Mouse (Mus musculus) CH12.LX (cell line): Measurements from ENCODE around the gene Podxl2. TPM values are rescaled to one million over a fixed set of nuclear protein-coding genes. Genes with fewer than 3 reads are reported as not detected.
A peak's percentile ranks its signal among the peaks of the same experiment; 100 is the strongest.

Experiments
- DNase-seq: peaks from one replicate; pipeline ENCODE4 v3.0.0-alpha.2; 2013; ENCODE audit errors: extremely low read depth
- H3K27ac ChIP-seq: 2 replicates; pipeline ENCODE4 v1.5.1; 2012; ENCODE audit warnings: low read depth, mild to moderate bottlenecking, control low read depth, moderate library complexity; ENCODE audit not compliant: insufficient read depth
- H3K27me3 ChIP-seq: replicated peaks from 2 replicates; pipeline ENCODE3; 2012; ENCODE audit warnings: inconsistent platforms
- H3K36me3 ChIP-seq, 2 experiments: replicated peaks in 1 of 2; 2 replicates each; pipeline versions ENCODE3 to v1.6.1; 2012; ENCODE audit warnings: inconsistent platforms in 1 of 2, low read length in 1 of 2, mild to moderate bottlenecking in 1 of 2, mixed read lengths in 1 of 2, moderate library complexity in 1 of 2; ENCODE audit not compliant: control insufficient read depth in 1 of 2, insufficient read depth in 1 of 2
- H3K4me1 ChIP-seq, 2 experiments: 2 replicates each; pipeline ENCODE4 v1.6.1; 2012; ENCODE audit warnings: inconsistent platforms in 1 of 2, moderate library complexity in 1 of 2; ENCODE audit not compliant: insufficient read depth in 2 of 2, control insufficient read depth in 1 of 2
- H3K4me2 ChIP-seq: 2 replicates; pipeline ENCODE4 v1.6.1; 2012; ENCODE audit warnings: low read depth, mild to moderate bottlenecking, control low read depth; ENCODE audit not compliant: poor library complexity, insufficient read depth, severe bottlenecking
- H3K4me3 ChIP-seq, 3 experiments: fragments of 150-350 bp in 1 of 3; sonication (generic) in 1 of 3; replicated peaks in 1 of 3; 2 replicates each; pipeline versions ENCODE3 to v1.5.1; 2011 to 2012; ENCODE audit warnings: low read depth in 2 of 3, low read length in 2 of 3, mild to moderate bottlenecking in 2 of 3, moderate library complexity in 2 of 3, control low read depth in 1 of 3, improper control_type of control experiment in 1 of 3, inconsistent platforms in 1 of 3, mixed read lengths in 1 of 3; ENCODE audit not compliant: poor library complexity in 1 of 3
- H3K79me2 ChIP-seq: replicated peaks from 2 replicates; pipeline ENCODE4 v1.6.1; 2012; ENCODE audit warnings: mild to moderate bottlenecking, moderate library complexity; ENCODE audit not compliant: control insufficient read depth, poor library complexity, insufficient read depth, severe bottlenecking; ENCODE audit errors: extremely low read depth
- H3K9ac ChIP-seq: 2 replicates; pipeline ENCODE4 v1.6.1; 2012; ENCODE audit warnings: low read depth, mild to moderate bottlenecking, control low read depth, moderate library complexity; ENCODE audit not compliant: insufficient read depth
- H3K9me3 ChIP-seq: replicated peaks from 2 replicates; pipeline ENCODE3; 2012; ENCODE audit warnings: low read length, inconsistent platforms, mixed read lengths
- BHLHE40 ChIP-seq: IDR thresholded peaks from 2 replicates; pipeline ENCODE4 v1.6.1; 2011; ENCODE audit warnings: mild to moderate bottlenecking, low read depth, low read length, improper control_type of control experiment
- EP300 ChIP-seq: IDR thresholded peaks from 2 replicates; pipeline ENCODE4 v1.6.1; 2011; ENCODE audit warnings: low read length, improper control_type of control experiment
- ETS1 ChIP-seq: conservative IDR thresholded peaks from 2 replicates; pipeline ENCODE4 v1.6.1; 2012; ENCODE audit warnings: low read depth, mild to moderate bottlenecking, inconsistent platforms, low read length, improper control_type of control experiment, moderate library complexity
- IRF4 ChIP-seq: IDR thresholded peaks from 2 replicates; pipeline ENCODE4 v1.6.1; 2014; ENCODE audit warnings: low read depth, mild to moderate bottlenecking, inconsistent platforms, low read length, improper control_type of control experiment
- MAZ ChIP-seq: IDR thresholded peaks from 2 replicates; pipeline ENCODE4 v1.6.1; 2012; ENCODE audit warnings: low read depth, mild to moderate bottlenecking, inconsistent platforms, low read length, improper control_type of control experiment, moderate library complexity
- MEF2A ChIP-seq: IDR thresholded peaks from 2 replicates; pipeline ENCODE4 v1.6.1; 2014; ENCODE audit warnings: low read depth, mild to moderate bottlenecking, inconsistent platforms, low read length, improper control_type of control experiment, borderline replicate concordance
- MXI1 ChIP-seq: IDR thresholded peaks from 2 replicates; pipeline ENCODE4 v1.6.1; 2011; ENCODE audit warnings: mild to moderate bottlenecking, low read depth, low read length, improper control_type of control experiment
- MYC ChIP-seq: IDR thresholded peaks from 2 replicates; pipeline ENCODE4 v1.6.1; 2011; ENCODE audit warnings: low read depth, mild to moderate bottlenecking, improper control_type of control experiment, low read length
- PAX5 ChIP-seq: IDR thresholded peaks from 2 replicates; pipeline ENCODE4 v1.6.1; 2012; ENCODE audit warnings: low read length, inconsistent platforms, mixed read lengths
- RAD21 ChIP-seq: IDR thresholded peaks from 2 replicates; pipeline ENCODE4 v1.6.1; 2011; ENCODE audit warnings: low read depth, mild to moderate bottlenecking, low read length, improper control_type of control experiment, moderate library complexity
- RCOR1 ChIP-seq: conservative IDR thresholded peaks from 2 replicates; pipeline ENCODE4 v1.6.1; 2012; ENCODE audit warnings: low read depth, mild to moderate bottlenecking, inconsistent platforms, low read length, improper control_type of control experiment
- SIN3A ChIP-seq: IDR thresholded peaks from 2 replicates; pipeline ENCODE4 v1.6.1; 2012; ENCODE audit warnings: low read length, improper control_type of control experiment, inconsistent platforms
- TCF12 ChIP-seq: IDR thresholded peaks from 2 replicates; pipeline ENCODE4 v1.6.1; 2014; ENCODE audit warnings: low read depth, mild to moderate bottlenecking, inconsistent platforms, low read length, improper control_type of control experiment
- USF1 ChIP-seq: IDR thresholded peaks from 2 replicates; pipeline ENCODE4 v1.6.1; 2014; ENCODE audit warnings: low read depth, mild to moderate bottlenecking, inconsistent platforms, low read length, improper control_type of control experiment
- ZMIZ1 ChIP-seq: IDR thresholded peaks from 2 replicates; pipeline ENCODE4 v1.6.1; 2012; ENCODE audit warnings: low read depth, mild to moderate bottlenecking, inconsistent platforms, low read length, improper control_type of control experiment
- dilution Hi-C: fragments of 300-500 bp; cut with MboI; formaldehyde crosslinking; loops from 2 replicates; pipeline ENCODE4 v1.14.3; 2020; ENCODE audit warnings: low sequenced_read_pairs; ENCODE audit not compliant: extremely low pct_unique_long_range_greater_than_20kb, extremely low pct_ligation_motif_present
- in situ Hi-C: fragments of 300-500 bp; cut with MboI; formaldehyde crosslinking; loops from 3 replicates; pipeline ENCODE4 v1.14.3; 2019; ENCODE audit warnings: low sequenced_read_pairs, low pct_ligation_motif_present, low pct_unique_long_range_greater_than_20kb, mixed read lengths
- polyA plus RNA-seq: library from polyadenylated mRNA; unstranded; fragments of >175 nt; gene quantifications from 2 replicates; pipeline ENCODE4 v1.2.1, GENCODE M21; 2012; ENCODE audit warnings: low read depth; ENCODE audit not compliant: insufficient read length
- total RNA-seq, 2 experiments: library from RNA; depleted of rRNA; stranded (reverse); fragments of 300-350 nt in 1 of 2; fragments of >200 nt in 1 of 2; gene quantifications; 2 replicates each; pipeline ENCODE4 v1.2.3; 2012 to 2014

Podxl2 gene
- total and polyA plus RNA-seq, 3 experiments: 0.79 to 0.93 (median 0.81) TPM

GRCm38 (mm10) chr6:88811880-88812400 lies 62.9 kb downstream of the Podxl2 start:
- Histone ChIP-seq H3K4me1 (peaks cover 41 to 89% of the 10 kb centered on the region in 2 experiments), H3K4me3 (no peak overlapping the region), H3K27ac (peak overlapping the region; percentile 53; the same call in 1 of the 2 replicates), H3K9me3 (no peaks in the 10 kb centered on the region), H3K27me3 (no peaks in the 10 kb centered on the region), H3K36me3 (peaks cover 70 to 95% of the 10 kb centered on the region in 2 experiments), H3K9ac (no peak overlapping the region), H3K79me2 (peaks cover under 1% of the 10 kb centered on the region; the same call in 1 of the 2 replicates), H3K4me2 (peak overlapping the region; percentile 24; the same call in 1 of the 2 replicates)
- dilution Hi-C loops: no loop called here
- TF ChIP-seq ZMIZ1: no peak
- TF ChIP-seq USF1: no peak
- no peak for TF ChIP-seq MAZ
- peak; percentile 45; the same call in 1 of the 2 replicates for TF ChIP-seq BHLHE40
- no peak for TF ChIP-seq SIN3A
- in situ Hi-C loops: no loop called here
- DNase-seq: no peak

- Histone ChIP-seq H3K4me1 (peaks cover 41 to 93% of the 10 kb centered on the region in 2 experiments), H3K36me3 (peaks cover 69 to 93% of the 10 kb centered on the region in 2 experiments)
- TF ChIP-seq MAZ: peak; percentile 51; the same call in 1 of the 2 replicates
- 0 out of 2 replicates have a peak, but pooled peaks have one; percentile 43 for TF ChIP-seq IRF4
- no peak for TF ChIP-seq MYC
- 0 out of 2 replicates have a peak, but pooled peaks have one; percentile 27 for TF ChIP-seq MXI1
- peak; percentile 75; the same call in 1 of the 2 replicates for TF ChIP-seq TCF12
- TF ChIP-seq ZMIZ1: no peak
- peak; percentile 69 for TF ChIP-seq BHLHE40
- TF ChIP-seq RCOR1: no peak
- peak; percentile 90 for TF ChIP-seq MEF2A
- no peak; the same call in 1 of the 2 replicates for TF ChIP-seq SIN3A
- no peak for TF ChIP-seq PAX5
- peak; percentile 48; the same call in 1 of the 2 replicates for TF ChIP-seq ETS1
- TF ChIP-seq RAD21: no peak; the same call in 1 of the 2 replicates
- peak; percentile 51; the same call in 1 of the 2 replicates for TF ChIP-seq EP300
- TF ChIP-seq, all 38 proteins: peak for 8
- dilution Hi-C loops (no loop called here), in situ Hi-C loops (no loop called here)
- Histone ChIP-seq H3K27ac (peak overlapping the region; percentile 61), H3K4me3 (peak overlapping the region in 1 of 3 experiments; percentile 15), H3K4me2 (peak overlapping the region; percentile 24; the same call in 1 of the 2 replicates), H3K27me3 (no peaks in the 10 kb centered on the region), H3K79me2 (peaks cover 2% of the 10 kb centered on the region; the same call in 1 of the 2 replicates), H3K9me3 (no peaks in the 10 kb centered on the region), H3K9ac (no peak overlapping the region)
- DNase-seq: peak; percentile 59
These were observed 63.4 kb downstream of the Podxl2 start for GRCm38 (mm10) chr6:88811396-88811795.
